Mouse (Mus musculus) midbrain, embryonic 16.5 days (tissue): ENCODE results near the gene Rasgrp1. TPM values are rescaled to one million over a fixed set of nuclear protein-coding genes. Genes with fewer than 3 reads are reported as not detected.

Experiments
- ATAC-seq: fragments of 200-750 bp; cut with Nextera tagmentation; 2 replicates; pipeline ENCODE4 v1.8.0; 2017; ENCODE audit warnings: moderate TSS enrichment
- H3K27ac ChIP-seq: fragments of 300-500 bp; sonication (generic); 2 replicates; pipeline ENCODE4 v1.5.1; 2014; ENCODE audit warnings: mild to moderate bottlenecking, low read length, mixed read lengths
- H3K27me3 ChIP-seq: fragments of 300-500 bp; sonication (generic); 2 replicates; pipeline ENCODE4 v1.6.1; 2014; ENCODE audit warnings: low read depth, low read length, mixed read lengths; ENCODE audit not compliant: control insufficient read depth, insufficient read depth
- H3K36me3 ChIP-seq: fragments of 300-500 bp; sonication (generic); 2 replicates; pipeline ENCODE4 v1.6.1; 2014; ENCODE audit warnings: mild to moderate bottlenecking, low read length, moderate library complexity, mixed read lengths; ENCODE audit not compliant: control insufficient read depth, insufficient read depth
- H3K4me1 ChIP-seq: fragments of 300-500 bp; sonication (generic); 2 replicates; pipeline ENCODE4 v1.6.1; 2014; ENCODE audit warnings: mild to moderate bottlenecking, low read length, mixed read lengths; ENCODE audit not compliant: control insufficient read depth, insufficient read depth
- H3K4me2 ChIP-seq: fragments of 300-500 bp; sonication (generic); 2 replicates; pipeline ENCODE4 v1.6.1; 2014; ENCODE audit warnings: mild to moderate bottlenecking, low read length, mixed read lengths
- H3K4me3 ChIP-seq: fragments of 300-500 bp; sonication (generic); 2 replicates; pipeline ENCODE4 v1.5.1; 2014; ENCODE audit warnings: low read depth, mild to moderate bottlenecking, low read length, moderate library complexity, mixed read lengths
- H3K9ac ChIP-seq: fragments of 300-500 bp; sonication (generic); 2 replicates; pipeline ENCODE4 v1.6.1; 2014; ENCODE audit warnings: low read depth, low read length, mixed read lengths
- H3K9me3 ChIP-seq: fragments of 300-500 bp; sonication (generic); replicated peaks from 2 replicates; pipeline ENCODE4 v1.6.1; 2014; ENCODE audit warnings: mild to moderate bottlenecking, low read length, mixed read lengths; ENCODE audit not compliant: control insufficient read depth, poor library complexity, severe bottlenecking
- WGBS: fragments of 180-500 bp; shearing (Covaris S2); extraction: QIAGEN DNeasy Blood & Tissue Kit; methylation state at CpG from one replicate; pipeline ENCODE4 v1.1.7; 2014; 5-methylcytosine and 5-hydroxymethylcytosine counted together
- polyA plus RNA-seq: library from polyadenylated mRNA; unstranded; fragments of >200 nt; fragmentation: Nextera tagmentation; extraction: Ambion mirVana; gene quantifications from 2 replicates; pipeline ENCODE4 v1.2.1, GENCODE M21; 2015

The Rasgrp1 gene
- 3.2 and 3.4 TPM in 2 replicates for polyA plus RNA-seq

- no peak within 1 kb of the TSS for H3K27ac ChIP-seq
- peak within 1 kb of the TSS; percentile 95 for H3K4me2 ChIP-seq
- peak; percentile 80 for ATAC-seq
- peak within 1 kb of the TSS; percentile 55 for H3K4me3 ChIP-seq
- no peaks in the 10 kb centered on the region; the same call in 1 of the 2 replicates for H3K27me3 ChIP-seq
- no peaks in the 10 kb centered on the region for H3K9me3 ChIP-seq
- peaks cover 7% of the 10 kb centered on the region; the same call in 1 of the 2 replicates for H3K4me1 ChIP-seq
- no peaks in the 10 kb centered on the region for H3K36me3 ChIP-seq
- 2% methylated on average over 54 of the region's 56 CpGs for WGBS
- peak within 1 kb of the TSS; percentile 61 for H3K9ac ChIP-seq
Observed at GRCm38 (mm10) chr2:117342547-117343239, at the start of gene Rasgrp1. Gene Rasgrp1, minus strand, starts transcription at chr2:117343001.

DNA sequence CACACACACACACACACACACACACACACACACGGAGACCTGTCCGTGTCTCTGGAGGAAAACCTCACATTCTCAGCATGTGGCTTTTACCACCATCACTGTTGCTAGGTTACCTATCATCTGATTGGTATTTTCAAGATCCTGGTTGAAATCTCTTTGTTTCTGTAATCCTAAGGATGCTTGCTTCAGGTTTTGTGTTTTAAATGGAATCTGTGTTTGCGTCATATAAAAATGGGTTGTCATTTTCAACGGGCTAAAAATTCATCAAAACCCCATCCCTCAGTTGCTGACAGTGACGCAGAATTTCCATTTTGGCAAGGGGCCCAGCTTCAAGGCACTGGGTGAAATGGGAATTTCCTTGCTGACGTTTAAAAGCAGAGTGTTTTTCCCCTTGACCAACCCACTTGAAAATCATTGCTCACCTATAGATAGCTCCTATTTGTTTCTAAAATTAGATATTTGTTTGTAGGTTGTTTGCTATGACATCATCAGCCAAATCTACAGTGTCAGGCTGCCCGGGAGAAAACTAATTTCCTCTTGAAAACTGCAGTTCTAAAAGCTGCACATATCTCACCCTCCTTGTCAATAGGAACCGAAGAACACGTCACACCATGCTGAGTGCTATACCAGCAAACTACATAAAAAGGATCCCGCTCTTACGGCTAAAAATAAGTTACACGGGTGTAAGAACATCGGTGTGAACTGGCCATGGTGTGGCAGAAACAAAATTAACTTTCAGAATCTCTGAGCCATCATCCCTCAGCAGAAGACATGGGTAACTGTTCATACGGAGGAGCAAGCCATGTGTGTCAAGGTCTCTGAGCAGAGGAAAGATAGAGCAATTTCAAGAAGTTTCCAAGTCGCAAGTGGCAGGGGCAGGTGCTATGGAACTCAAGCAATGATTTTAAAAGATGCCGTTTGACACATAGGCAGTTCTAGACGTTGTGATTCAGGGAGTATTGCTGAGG lies 47.4 kb upstream of the Rasgrp1 start:
- no peak overlapping the region for H3K4me3 ChIP-seq
- no peaks in the 10 kb centered on the region for H3K9me3 ChIP-seq
- H3K9ac ChIP-seq = no peak overlapping the region
- no peak overlapping the region for H3K4me2 ChIP-seq
- peaks cover 12% of the 10 kb centered on the region for H3K4me1 ChIP-seq
- no peaks in the 10 kb centered on the region for H3K27me3 ChIP-seq
- H3K27ac ChIP-seq = peak overlapping the region; percentile 67
- peak; percentile 82 for ATAC-seq
- 59% methylated on average over 17 of the region's 17 CpGs for WGBS
- H3K36me3 ChIP-seq = no peaks in the 10 kb centered on the region

- no peaks in the 10 kb centered on the region for H3K36me3 ChIP-seq
- H3K4me2 ChIP-seq = 0 out of 2 replicates have a peak overlapping the region, but pooled peaks have one; percentile 10
- H3K27ac ChIP-seq = peak overlapping the region; percentile 67
- no peaks in the 10 kb centered on the region for H3K27me3 ChIP-seq
- no peak overlapping the region for H3K9ac ChIP-seq
- 49% methylated on average over 3 of the region's 3 CpGs for WGBS
- ATAC-seq = peak; percentile 54; the same call in 1 of the 2 replicates
- no peak overlapping the region for H3K4me3 ChIP-seq
- no peaks in the 10 kb centered on the region for H3K9me3 ChIP-seq
- H3K4me1 ChIP-seq = peaks cover 12% of the 10 kb centered on the region
Observed at GRCm38 (mm10) chr2:117389460-117389859, 46.7 kb upstream of the Rasgrp1 start.

DNA sequence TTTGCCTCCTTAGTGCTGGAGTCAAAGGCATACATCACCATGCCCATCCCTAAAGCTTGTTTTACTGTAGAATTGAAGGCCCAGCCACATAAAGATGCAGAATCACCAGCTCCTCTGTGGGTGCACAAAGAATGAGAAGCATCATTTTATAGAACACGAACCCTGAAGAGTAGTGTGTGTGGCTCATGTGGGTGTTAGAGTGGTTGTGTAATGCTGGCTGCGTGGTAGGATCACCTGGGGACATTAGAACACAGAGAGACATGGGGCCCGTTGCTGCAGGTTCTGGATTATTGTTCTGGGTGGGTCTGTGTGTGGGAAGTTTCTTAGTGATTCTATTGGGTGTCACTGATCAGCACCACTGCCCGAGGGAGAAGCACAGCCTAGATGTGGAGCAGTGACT lies 45.3 kb upstream of the Rasgrp1 start:
- 94% methylated on average over 4 of the region's 4 CpGs for WGBS
- H3K36me3 ChIP-seq = no peaks in the 10 kb centered on the region
- H3K4me1 ChIP-seq = peaks cover 12% of the 10 kb centered on the region
- no peaks in the 10 kb centered on the region for H3K27me3 ChIP-seq
- H3K4me2 ChIP-seq = no peak overlapping the region
- H3K27ac ChIP-seq = no peak overlapping the region
- ATAC-seq = no peak
- H3K9me3 ChIP-seq = no peaks in the 10 kb centered on the region
- H3K9ac ChIP-seq = no peak overlapping the region
- no peak overlapping the region for H3K4me3 ChIP-seq

- no peak overlapping the region for H3K27ac ChIP-seq
- no peaks in the 10 kb centered on the region for H3K9me3 ChIP-seq
- H3K27me3 ChIP-seq = no peaks in the 10 kb centered on the region
- H3K4me1 ChIP-seq = peaks cover 12% of the 10 kb centered on the region
- H3K36me3 ChIP-seq = no peaks in the 10 kb centered on the region
- H3K9ac ChIP-seq = no peak overlapping the region
- H3K4me2 ChIP-seq = no peak overlapping the region
- 86% methylated on average over 12 of the region's 12 CpGs for WGBS
- no peak overlapping the region for H3K4me3 ChIP-seq
- ATAC-seq = no peak
Observed at GRCm38 (mm10) chr2:117386981-117387705, 44.3 kb upstream of the Rasgrp1 start.

DNA sequence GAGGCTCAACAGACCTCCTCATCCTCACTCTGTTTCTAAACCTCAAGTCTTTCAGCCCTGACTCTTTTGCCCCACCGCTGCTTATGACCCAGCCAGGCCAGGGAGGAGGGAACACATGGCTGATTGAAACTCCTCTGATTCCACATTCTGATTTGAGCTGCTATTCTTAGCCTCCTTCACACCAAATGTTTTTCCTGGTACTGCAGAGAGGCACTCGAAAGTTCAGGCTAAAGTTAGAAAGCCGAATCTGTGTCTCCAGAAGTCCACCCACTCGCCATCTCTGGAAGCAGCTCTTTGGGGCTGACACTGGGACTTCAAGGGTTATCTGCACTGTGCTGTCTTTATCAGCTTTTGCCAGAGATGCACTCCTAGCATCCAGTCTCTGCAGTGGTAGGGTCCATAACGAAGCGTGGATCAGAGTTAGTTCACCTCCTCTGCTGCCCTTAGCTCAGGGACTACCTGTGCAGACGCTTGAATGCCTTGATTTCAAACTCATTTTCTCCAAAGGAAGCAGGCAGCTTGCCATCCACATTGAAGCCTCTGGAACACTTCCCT lies 43.3 kb upstream of the Rasgrp1 start:
- Histone ChIP-seq H3K4me1 (peaks cover 12% of the 10 kb centered on the region), H3K27me3 (no peaks in the 10 kb centered on the region), H3K27ac (no peak overlapping the region), H3K4me2 (no peak overlapping the region), H3K36me3 (no peaks in the 10 kb centered on the region), H3K9me3 (no peaks in the 10 kb centered on the region), H3K4me3 (no peak overlapping the region), H3K9ac (no peak overlapping the region)
- WGBS = 88% methylated on average over 7 of the region's 7 CpGs
- ATAC-seq = no peak

DNA sequence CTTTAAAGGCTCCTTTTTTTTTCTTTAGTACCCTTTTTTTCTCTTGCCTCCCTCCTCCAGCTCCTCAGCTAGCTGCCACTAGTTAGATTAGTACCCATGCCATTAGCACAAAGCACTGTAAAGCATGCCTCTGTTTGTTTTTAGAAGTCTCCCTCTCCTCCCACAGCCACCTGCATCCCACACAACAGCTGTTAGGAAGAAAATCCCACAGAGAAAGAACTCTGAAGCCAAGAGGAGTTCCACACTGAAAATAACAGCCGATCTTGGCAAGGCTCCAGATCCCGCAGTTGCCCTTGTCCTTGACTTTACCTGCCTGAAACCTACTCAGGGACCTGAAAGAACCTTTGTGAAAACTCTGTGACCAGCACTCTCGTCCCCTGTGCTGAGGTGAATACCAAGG lies 38.5 kb upstream of the Rasgrp1 start:
- no peaks in the 10 kb centered on the region for H3K36me3 ChIP-seq
- H3K4me1 ChIP-seq = no peaks in the 10 kb centered on the region
- 63% methylated on average over 3 of the region's 3 CpGs for WGBS
- H3K4me3 ChIP-seq = no peak overlapping the region
- H3K27me3 ChIP-seq = no peaks in the 10 kb centered on the region
- H3K27ac ChIP-seq = no peak overlapping the region
- no peak overlapping the region for H3K4me2 ChIP-seq
- H3K9me3 ChIP-seq = no peaks in the 10 kb centered on the region
- H3K9ac ChIP-seq = no peak overlapping the region
- no peak for ATAC-seq

GRCm38 (mm10) chr2:117374293-117374830 lies 31.6 kb upstream of the Rasgrp1 start:
- no peaks in the 10 kb centered on the region for H3K4me1 ChIP-seq
- no peak overlapping the region for H3K27ac ChIP-seq
- H3K27me3 ChIP-seq = no peaks in the 10 kb centered on the region
- ATAC-seq = no peak
- H3K9me3 ChIP-seq = no peaks in the 10 kb centered on the region
- H3K4me2 ChIP-seq = no peak overlapping the region
- H3K36me3 ChIP-seq = no peaks in the 10 kb centered on the region
- no peak overlapping the region for H3K9ac ChIP-seq
- no peak overlapping the region for H3K4me3 ChIP-seq
- WGBS = 78% methylated on average over 2 of the region's 2 CpGs
